In the genomic region with DNA sequence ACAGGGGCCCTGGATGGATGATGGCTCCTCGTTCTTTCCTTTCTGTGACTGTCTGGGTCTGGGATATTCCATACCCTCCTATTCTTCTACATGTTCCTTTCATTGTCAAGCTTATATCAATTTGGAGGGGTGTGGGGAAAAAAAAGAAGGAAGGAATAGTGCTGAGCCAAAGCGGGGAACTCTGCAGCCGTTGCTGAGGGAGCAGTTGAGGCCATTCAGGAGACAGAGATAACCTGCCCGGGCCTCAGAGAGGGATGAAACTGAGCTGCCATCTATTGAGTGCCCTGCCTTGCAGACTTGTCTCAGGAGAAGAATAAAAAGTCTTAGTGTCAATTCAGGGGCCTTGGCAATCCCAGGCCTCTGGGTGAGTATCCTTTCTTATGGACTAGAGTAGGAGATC, we compare ENCODE assay signal across 34 mouse cellular contexts.
"Had no signal": no experiment of that assay in that cellular context is flagged by ENCODE, and none has a peak within 500 bp of the region (broad histone marks: within the 10 kb centered on the region; RNA-seq: fewer than 3 reads in every experiment).

No protein-coding gene starts in this region.

- H3K4me1 ChIP-seq: heart, embryonic 12.5 days; heart, embryonic 13.5 days; heart, embryonic 15.5 days; intestine, embryonic 15.5 days had no signal

- H3K27me3 ChIP-seq: heart, embryonic 12.5 days; heart, embryonic 13.5 days; heart, embryonic 15.5 days; hindbrain, embryonic 15.5 days; intestine, embryonic 15.5 days had no signal

- H3K4me3 ChIP-seq: heart, embryonic 12.5 days; heart, embryonic 13.5 days; heart, embryonic 15.5 days; hindbrain, embryonic 10.5 days; hindbrain, embryonic 12.5 days; hindbrain, embryonic 13.5 days; hindbrain, embryonic 15.5 days; intestine, embryonic 15.5 days; kidney, embryonic 15.5 days; layer of hippocampus, adult 2 months; left cerebral cortex, adult 2 months had no signal

- DNase-seq: heart, postnatal 10 days; heart, postnatal 14 days; heart, postnatal 4 days; kidney, adult 11 months; kidney, adult 18-20 months; kidney, adult 2 months; kidney, adult 8-10 months; kidney, adult 9 months; kidney, postnatal 10 days; kidney, postnatal 14 days; kidney, postnatal 25 days; kidney, postnatal 36 days; kidney, postnatal 4 days; layer of hippocampus, adult 9-11 months; layer of hippocampus, postnatal 36 days had no signal

- H3K9ac ChIP-seq: heart, embryonic 12.5 days; heart, embryonic 13.5 days; heart, embryonic 15.5 days; hindbrain, embryonic 12.5 days; hindbrain, embryonic 13.5 days; hindbrain, embryonic 14.5 days; hindbrain, embryonic 15.5 days; intestine, embryonic 15.5 days; kidney, embryonic 15.5 days had no signal

- H3K27ac ChIP-seq: heart, embryonic 13.5 days; heart, embryonic 15.5 days; hindbrain, embryonic 10.5 days; hindbrain, embryonic 12.5 days; hindbrain, embryonic 13.5 days; hindbrain, embryonic 14.5 days; hindbrain, embryonic 15.5 days; hindbrain, postnatal 0 days; intestine, embryonic 15.5 days; kidney, embryonic 15.5 days; kidney, postnatal 0 days; layer of hippocampus, adult 2 months; left cerebral cortex, adult 2 months had no signal

- ATAC-seq: hindbrain, embryonic 16.5 days; hindbrain, postnatal 0 days; inflammation-experienced regulatory T-cells, adult 6 months; intestine, embryonic 15.5 days; intestine, embryonic 16.5 days; intestine, postnatal 0 days had no signal

- H3K4me2 ChIP-seq: heart, embryonic 11.5 days; heart, embryonic 12.5 days; heart, embryonic 13.5 days; heart, embryonic 15.5 days; hindbrain, embryonic 12.5 days; hindbrain, embryonic 13.5 days; hindbrain, embryonic 14.5 days; hindbrain, embryonic 15.5 days; intestine, embryonic 15.5 days; kidney, embryonic 15.5 days had no signal

- H3K36me3 ChIP-seq: heart, embryonic 12.5 days; heart, embryonic 13.5 days; heart, embryonic 15.5 days; hindbrain, embryonic 10.5 days; hindbrain, embryonic 12.5 days; hindbrain, embryonic 13.5 days; hindbrain, embryonic 15.5 days; intestine, embryonic 15.5 days; kidney, embryonic 15.5 days had no signal

- H3K9me3 ChIP-seq: heart, embryonic 12.5 days; heart, embryonic 13.5 days; heart, embryonic 15.5 days; hindbrain, embryonic 10.5 days; hindbrain, embryonic 12.5 days; hindbrain, embryonic 13.5 days; hindbrain, embryonic 15.5 days; intestine, embryonic 15.5 days; kidney, embryonic 15.5 days had no signal
